Mouse (Mus musculus): ENCODE measurements around the gene Prkg1.

- no peak for TF ChIP-seq CTCF (IDR thresholded peaks at IDR 0.05; ENCODE audit: low read depth, low read length)
- TF ChIP-seq POLR2A (IDR thresholded peaks at IDR 0.05; ENCODE audit: extremely low read depth, insufficient read depth, low read length), result no peak
These were observed 403.3 kb downstream of the Prkg1 start for GRCm38 (mm10) chr19:31361575-31361974.
